Mouse (Mus musculus) R1 (cell line): ENCODE measurements around the gene Rere.

Experiments used
- DNase-seq: peaks from one replicate; pipeline ENCODE4 v3.0.0-alpha.2; 2018; ENCODE audit warnings: low read depth, low spot score

The Rere gene

DNA sequence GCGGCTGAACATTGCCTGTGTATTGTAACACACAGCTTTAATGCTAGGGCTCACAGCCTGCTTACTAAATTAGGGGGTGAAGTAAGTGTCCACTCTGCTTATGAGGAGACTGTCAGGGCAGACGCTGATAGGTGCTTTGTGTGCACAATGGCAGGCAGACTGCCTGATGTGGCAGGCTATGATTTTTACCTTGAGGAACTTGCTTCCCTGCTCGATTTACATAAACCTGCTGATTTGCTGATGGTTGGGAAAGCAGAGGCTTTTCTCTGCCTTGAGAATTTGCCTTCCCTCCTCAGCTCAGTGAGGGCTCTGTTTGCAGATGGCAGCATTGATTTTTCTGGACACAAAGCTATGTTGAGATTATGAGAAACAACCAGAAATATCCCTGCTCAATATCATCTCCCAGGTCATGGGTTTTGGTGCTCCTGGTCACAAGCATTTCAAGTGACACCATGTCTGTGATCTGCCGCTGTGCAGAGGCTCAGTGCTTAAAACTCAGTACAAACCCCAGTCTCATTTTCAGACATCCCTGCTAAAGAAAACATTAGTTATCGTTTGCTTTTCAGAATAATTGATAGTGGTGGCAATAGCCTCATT is 145.5 kb downstream of the Rere start:
- no peak for DNase-seq

DNA sequence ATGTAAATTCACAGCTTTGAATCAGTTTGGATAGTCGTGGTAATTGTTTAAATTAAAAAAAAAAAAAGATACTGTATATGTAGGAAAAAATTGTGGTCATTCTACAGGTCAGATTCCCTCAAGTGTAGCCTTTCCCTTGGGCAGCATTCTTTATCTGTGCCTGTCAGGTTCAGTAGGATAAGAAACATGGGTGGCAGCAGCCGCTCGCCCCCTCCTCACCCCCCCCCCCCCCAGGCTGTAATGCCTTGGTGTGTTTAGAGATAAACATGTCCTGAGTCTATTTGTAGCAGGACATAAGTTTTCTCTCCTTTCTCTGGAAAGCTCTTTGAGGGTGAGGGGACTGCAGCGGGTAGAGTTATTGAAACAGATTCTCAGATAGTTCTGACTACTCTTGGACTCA is 147.3 kb downstream of the Rere start:
- DNase-seq = no peak

DNA sequence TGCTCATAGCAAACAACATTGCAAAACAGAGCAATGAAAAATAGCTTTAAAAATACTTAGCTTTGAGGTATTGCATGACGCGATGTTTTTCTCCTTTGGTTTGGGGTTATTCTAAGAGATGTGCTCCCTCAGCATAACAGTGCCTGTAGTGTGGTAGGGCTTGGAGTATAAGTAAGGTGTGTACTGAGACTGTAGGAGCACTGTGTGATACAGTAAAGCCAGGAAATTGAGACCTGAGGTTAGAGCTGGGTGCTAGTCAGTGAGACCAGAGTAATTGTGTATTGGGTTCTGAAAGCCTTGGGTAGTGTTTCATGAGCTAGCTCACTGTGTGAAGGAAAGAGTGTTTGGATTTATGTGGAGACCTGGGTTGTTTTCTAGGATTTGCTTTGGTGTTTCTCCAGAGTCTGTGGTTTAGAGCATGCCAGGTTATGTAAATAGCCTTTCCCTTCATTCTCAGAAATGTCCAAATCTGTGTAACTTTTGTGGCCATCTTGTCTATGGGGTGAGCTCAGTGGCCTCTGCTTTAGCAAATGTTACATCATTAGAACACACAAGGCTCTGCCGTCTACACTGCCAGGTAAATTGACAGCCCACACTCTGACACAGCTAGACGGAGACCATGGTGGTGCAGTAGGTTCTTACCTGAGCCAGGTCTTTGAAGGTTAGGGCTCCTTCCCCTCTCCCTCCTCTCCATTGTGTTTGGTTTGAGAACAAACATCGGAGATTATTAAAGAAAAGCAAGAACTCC is 152.6 kb downstream of the Rere start:
- no peak for DNase-seq

DNA sequence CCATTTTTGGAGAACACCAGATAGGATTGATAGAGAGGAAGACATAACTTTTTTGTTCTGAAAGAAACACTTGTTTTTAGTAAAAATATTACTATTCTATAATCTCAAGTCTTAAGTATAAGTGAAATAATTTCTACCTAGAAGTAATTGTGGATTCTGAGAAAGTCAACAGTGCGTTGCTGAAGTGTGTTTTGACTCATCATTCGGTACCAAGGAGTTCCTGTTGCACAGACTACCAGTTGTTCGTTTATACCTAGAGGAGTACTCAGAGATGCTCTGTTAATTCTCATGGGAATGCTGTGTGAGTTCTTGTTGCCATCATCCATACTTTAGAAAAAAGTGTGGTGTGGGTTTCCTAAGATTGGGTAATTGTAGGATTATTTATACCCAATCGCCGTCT is 154.1 kb downstream of the Rere start:
- no peak for DNase-seq

DNA sequence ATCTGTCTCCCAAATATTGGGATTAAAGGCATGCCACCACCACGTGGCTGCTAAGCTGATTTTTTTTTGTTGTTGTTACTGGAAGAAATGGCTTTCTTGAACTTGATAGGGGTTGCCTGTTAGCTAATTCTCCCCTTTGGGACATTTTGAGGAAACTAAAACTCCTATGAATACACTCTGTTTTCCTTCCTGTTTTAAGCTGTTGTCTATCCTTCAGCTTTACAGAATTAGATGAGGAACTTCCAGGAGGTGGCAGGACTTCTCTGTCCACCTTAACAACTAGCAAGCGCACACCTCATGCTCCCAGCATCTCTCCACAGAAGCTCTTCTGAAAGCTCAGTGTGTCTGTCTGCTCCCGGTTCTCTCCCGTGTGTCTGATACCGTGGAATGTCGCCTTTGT is 157.2 kb downstream of the Rere start:
- no peak for DNase-seq

DNA sequence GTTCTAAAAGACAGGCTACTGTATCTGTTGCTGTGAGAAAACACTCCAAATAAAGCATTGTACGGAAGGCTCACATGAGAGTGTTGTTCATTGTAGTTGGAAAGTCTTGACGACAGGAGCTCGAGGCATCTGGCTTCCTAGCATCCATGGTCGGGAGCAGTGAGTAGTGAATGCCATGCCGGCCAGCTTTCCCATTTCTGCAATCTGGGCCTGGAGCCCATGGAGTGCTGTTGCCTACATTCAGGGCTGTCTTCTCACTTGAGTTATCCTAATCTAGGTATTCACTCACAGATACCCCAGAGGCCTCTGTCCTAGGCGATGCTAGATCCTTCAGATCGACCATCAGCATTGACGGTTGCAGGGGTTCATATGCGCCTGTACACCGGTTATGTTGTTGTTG is 160.5 kb downstream of the Rere start:
- DNase-seq = no peak

DNA sequence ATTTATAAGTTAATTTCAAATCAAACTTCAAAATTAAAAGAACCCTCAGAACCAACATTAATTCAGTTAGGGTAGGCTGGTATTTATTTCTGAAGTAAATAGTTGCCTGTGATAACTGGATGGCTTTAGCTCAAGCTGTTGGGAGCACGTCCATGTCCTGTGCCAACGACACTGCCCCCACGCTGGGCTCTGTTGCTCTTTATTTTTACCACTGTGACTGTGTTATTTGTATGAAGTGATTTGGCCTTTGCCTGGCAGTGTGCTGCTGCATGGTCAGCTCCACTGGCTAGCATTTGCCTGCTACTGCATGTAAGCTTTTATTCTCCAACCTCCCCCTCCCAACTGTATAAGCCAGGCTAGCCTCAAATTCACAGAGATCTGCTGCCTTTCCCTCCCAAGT is 162.6 kb downstream of the Rere start:
- no peak for DNase-seq

DNA sequence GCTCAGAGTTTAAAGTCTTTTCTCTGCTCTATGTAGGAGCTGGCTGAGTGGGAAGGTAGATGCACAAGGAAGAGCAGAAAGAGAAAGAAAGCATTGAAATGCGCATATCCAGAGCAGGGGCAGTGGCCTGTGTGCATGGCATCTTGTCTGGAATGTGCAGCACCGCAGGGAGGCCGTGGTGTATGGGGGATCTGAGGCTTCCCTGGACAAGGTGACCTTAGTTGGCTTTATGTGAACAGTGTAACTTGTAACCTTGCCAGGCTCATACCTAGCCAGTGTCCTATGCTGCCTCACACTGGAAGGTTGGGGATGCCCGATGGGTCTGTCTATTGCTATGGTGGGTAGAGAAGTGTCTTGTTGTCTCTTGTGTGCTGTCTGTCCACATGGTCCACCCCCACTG is 165.2 kb downstream of the Rere start:
- DNase-seq = peak; percentile 93

DNA sequence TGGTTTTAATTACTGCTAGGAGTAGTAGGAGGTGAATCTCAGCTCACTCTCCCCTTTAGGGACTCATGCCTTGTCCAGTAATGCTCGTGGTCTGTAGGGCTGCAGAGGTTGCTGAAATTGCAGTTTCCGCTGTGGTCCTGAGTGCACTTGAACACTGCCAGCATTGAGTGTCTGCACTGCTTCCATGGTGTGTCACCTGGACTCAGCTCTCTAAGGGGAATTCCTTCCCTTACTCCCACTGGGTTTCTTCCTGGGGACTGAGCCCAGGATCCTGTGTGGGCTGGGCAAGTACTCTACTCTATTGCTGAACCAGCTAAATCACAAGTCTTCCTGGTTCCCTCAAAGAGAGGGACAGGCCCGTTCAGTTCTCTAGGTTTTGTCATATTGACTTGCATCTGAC is 166.1 kb downstream of the Rere start:
- no peak for DNase-seq

DNA sequence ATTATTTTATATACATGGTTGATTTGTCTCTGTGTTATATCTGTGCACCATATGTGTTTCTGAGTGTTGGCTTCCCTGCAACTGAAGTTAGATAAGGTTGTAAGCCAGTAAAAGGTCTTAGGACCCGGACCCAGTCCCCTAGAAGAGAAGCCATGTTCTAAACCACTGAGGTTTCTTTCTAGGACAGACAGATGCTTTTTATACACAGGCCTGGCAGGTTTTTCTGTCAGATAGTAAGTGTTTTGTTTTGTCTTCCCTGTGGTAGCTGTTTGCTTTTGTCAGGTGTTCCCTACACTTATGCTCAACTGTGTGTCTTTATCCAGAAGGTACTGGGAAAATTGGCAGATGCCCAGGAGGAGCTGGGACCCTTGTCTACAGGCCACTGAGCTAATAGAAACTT is 167.0 kb downstream of the Rere start:
- DNase-seq = no peak

DNA sequence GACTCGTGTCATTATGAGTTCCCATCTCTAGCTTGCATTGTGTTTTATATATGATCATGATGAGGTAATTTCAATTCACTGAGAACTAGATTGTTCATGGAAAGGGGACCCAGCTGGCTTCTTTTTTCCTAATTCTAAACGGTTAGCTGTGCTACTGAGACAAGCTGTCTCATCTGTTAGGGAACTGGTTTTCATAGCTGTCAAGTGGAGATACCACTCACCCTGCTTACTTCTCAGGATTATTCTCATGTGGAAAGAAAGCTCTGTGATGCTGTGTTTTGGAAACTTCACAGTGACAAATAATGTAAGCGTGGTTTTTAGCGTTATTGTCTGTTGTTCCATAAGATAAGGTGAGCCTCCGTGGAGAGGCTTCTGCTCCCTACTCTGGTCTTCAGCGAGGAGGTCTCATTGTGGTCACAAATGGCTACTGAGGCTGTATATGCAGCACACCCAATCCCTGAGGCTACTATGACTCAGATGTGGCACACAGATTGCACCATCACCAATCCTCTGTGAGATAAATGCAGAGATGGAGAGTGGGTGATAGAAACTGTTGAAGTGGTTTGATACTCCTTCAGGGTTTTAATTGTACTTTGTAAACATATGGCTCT is 168.7 kb downstream of the Rere start:
- no peak for DNase-seq

DNA sequence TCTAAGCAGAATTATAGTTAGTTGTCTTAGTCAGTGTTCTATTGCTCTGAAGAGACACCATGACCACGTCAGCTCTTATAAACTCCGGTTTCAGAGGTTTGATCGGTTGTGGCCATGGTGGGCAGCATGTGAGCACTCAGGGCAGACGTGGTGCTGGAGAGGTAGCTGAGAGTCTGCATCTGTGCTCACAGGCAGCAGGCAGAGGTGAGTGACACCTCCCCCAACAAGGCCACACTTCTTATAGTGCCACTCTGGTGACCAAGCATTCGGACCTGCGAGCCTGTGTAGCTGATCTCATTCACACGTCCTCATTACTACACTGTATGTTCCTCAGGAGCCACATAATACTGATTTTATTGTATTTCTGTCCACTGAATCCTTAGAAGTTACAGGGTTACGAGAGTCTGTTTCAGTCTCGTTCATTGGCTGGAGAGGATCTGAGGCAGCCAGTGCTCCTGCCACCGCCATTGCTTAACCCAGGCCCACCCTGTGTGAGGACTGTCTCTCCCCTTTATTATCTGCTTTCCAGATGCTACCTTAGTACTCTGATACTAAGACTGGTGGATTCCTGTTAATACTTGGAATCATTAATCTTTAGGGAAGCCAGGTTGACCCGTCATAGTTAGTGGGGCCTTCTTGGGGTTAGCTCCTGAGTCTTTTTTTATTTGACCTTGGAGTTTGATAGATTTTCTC is 170.9 kb downstream of the Rere start:
- DNase-seq = no peak

DNA sequence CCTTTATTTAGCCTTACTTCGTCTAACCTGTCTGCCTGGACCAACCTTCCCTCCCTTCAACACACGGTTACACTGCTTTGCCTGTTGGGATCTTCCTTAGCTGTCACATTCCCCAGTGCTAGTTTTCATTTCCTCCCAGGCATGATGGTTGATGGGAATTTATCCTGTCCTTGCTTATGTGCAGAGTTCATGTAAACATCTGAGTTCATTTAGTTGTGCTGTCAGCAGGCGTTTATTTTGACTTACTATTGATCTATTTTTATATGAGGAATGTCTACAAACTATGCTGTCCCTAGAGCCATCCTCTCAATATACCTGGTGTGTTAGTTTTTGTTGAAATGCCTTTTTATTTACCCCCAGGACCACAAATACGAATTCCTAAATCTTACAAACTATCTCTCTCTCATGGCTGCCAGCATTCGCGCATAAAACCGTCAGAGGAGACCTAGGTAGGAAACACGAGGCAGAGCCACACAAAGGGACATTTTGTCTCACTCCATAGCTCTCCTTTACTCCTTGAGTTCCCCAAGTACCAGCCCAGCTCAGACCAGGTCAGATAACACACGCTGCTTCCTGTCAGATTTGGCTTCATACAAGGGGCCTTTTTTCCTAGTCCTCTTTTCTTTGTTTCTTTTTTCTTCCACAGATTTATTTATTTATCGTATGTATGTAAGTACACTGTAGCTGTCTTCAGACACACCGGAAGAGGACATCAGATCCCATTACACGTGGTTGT is 173.3 kb downstream of the Rere start:
- no peak for DNase-seq

DNA sequence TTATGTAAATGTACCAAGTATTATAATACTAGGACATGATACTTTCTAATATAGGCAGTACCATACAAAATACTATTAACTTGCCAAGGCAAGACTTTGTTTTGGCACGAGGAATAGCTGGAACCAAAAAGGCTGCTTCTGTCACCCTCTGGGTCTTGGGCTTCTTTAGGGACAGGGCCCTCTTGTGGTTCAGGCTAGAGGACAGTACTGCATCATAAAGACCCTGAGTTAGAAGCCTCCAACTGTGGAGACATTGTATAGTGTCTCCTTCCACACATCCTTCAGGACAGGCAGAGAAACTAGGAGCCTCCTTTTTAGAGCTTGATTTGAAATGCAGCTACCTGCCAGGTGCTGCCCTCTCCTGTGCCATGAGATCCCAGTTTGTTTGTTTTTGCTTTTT is 174.3 kb downstream of the Rere start:
- no peak for DNase-seq

DNA sequence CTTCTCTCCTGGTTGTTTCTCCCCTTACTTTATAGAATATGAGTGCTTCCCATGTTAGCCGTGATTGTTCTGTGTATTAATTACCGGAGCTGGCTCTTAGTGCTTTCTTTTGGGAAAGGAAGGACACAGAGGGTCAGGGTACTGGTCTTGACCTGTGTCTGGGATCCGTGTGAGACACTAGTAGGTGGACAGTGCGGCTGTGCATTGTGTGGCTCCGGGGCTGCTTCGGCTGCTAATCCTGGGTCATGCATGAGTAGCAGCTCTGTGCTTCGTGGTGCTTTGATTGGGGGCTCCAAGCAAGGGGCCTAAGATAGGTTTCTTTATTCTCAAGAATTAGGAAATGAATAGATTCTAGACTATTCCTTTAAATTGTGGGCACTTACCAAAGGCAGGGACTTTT is 175.0 kb downstream of the Rere start:
- no peak for DNase-seq

DNA sequence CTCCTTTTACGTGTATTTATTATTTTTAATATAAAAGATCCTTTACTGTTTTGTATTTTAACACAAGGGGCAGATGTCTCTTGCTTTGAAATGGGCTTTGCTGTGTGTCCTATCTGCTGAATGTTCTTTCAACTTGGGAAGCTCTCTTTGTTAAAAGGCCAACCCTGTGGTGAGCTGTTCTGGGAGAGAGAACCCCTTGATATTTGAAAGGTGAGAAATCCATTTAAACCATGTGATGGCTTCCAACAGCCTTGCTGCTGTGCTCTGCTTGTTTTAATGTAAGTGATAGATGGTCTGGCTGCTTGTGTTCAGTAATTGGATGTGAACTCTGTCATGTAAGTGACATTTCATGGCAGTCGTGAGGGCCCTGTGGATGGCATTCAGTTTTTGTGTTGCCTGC is 175.4 kb downstream of the Rere start:
- DNase-seq = no peak

DNA sequence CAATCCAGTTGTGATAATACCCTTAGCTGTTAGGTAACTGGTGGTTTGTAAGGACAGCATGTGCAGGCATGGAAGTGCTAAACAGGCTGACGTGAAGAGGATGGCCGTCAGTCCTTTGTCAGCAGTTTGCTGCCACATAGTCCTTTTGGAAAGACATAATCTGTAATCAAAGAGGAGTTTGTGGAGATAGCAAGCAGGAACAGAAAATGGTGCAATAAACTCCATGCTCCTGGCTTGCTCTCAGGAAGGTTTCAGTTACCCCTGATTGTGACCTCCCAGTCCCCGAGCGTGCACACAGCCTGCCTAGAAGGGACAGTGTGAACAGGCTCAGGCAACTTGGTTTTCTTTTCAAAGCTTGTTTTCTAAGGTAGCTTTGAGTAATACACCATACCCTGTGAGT is 175.9 kb downstream of the Rere start:
- DNase-seq = no peak

DNA sequence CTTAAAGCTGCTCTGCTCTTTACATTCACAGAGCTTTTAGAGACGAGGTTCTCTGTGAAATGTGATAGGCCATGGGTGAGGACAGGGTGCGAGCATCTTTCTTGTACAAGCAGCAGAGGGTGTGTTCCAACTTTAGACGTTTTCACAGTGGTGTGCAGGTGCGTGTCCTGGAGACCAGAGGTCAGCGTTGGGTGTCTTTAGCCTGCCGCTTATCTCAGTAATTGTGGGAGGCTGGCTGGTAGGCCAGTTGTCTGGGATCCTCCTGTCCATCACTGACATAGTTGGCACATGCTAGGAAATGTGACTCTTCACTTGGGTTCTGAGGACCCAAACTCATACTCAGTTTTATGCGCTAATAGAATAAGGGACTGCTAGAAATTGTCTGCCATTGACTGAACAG is 176.3 kb downstream of the Rere start:
- no peak for DNase-seq

DNA sequence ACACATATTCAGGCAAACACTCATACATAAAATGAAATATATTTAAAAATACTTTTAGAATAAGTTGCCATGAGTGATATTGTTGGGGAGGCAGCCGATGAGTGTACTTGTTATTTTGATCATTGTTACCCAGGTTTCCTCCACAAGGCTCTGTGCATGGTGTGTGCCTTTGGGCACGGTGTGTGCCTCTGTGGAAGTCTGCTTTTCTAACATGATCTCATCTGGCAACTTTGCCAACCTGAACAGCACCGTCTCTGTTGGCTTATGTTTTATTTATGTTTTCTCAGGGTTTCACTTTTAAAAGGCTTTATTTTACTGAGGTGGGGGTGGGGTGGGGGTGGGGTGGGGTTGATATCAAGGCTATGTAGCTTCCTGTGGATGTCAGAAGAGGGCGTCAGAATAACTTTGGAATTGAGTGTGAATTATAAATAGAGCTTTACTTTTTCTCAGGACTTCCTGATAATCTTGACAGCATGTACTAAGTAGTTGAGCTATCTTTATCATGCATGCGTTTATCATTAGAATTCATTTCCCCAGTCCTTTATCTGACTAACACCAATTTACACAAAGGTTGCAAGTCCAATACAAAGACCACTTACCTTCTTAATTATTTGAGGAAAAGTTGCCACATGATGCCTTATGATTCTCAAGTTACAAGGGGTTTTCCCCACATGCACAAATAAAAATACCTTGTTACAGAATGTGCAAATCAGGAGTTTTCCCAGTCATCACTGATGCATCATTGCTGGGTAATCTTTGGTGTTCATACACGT is 177.8 kb downstream of the Rere start:
- no peak for DNase-seq

DNA sequence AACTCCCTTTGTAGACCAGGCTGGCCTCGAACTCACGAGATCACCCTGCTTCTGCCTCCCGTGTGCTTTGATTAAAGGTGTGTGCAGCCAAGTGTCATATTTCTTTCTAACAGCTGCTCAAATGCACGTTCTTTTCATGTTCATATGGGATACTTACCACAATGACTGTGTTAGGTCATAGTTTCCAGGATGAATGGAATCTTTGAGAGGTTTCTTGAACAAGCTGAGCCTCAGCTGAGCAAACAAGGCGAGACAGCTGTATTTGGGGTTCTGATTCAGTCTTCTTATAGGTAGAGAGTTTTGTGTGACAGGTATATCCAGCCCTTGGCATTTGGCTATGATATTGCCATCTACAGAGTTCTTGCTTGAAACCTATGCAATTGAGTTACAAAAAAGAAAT is 179.0 kb downstream of the Rere start:
- DNase-seq = no peak

DNA sequence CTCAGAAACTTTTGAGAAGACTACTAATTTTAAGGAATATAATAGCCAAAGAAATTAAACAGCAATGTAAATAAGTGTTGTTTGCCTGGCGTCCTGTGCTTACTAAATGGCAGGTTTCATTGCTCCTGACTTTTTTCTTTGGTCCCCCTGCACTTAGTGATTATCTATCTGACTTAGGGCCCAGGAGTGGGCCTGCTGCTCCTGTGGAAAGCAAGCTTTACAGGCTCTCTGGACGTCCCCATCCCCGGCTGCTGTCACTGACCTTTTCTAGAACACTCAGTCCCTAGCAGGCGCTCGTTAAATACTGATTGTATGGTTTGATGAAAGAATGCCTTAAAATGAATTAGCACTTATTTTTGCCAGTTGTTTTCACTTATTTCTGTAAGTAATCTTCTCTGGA is 179.6 kb downstream of the Rere start:
- no peak for DNase-seq
